Mouse (Mus musculus): Measurements from ENCODE around the gene Tmem161a. TPM values are rescaled to one million over a fixed set of nuclear protein-coding genes. Genes with fewer than 3 reads are reported as not detected.
"Not testable (repeated sequence)": the region's sequence is repeated elsewhere in the genome, so short reads cannot be mapped to it uniquely, and the experiment has no call there.

The Tmem161a gene
- polyA plus RNA-seq, 1 experiment from 2014 or later = 56.2 TPM

- DNase-seq (ENCODE audit: low spot score) = no peak
- 79% methylated on average over 5 of the region's 5 CpGs for WGBS
Observed at GRCm38 (mm10) chr8:70200098-70200681, 28.0 kb downstream of the Tmem161a start.

DNA sequence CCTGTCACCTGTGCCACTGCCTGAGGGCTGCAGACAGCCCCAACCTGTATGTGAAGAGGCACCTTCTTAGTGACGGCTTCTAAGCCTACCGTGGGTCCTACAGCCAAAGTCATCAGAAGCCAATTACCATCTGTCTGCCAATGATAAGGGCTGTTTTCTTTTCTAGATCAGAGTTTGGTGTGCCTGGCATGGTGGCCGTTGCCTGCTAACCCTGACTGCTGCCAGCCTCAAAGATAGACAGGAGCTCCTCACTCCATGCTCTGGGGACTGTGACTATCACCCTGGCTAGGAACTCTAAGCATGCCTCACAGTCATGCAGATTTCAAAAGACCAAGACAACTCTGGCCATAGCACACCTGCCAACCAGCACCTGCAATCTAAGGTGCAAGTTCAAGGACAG is 29.3 kb downstream of the Tmem161a start:
- Histone ChIP-seq H3K9me3 (no peaks in the 10 kb centered on the region), H3K4me3 (no peak overlapping the region), H3K27ac (no peak overlapping the region), H3K36me3 (no peaks in the 10 kb centered on the region), H3K4me1 (replicated peaks) (peaks cover 18% of the 10 kb centered on the region; the same call in 1 of the 2 replicates), H3K27me3 (ENCODE audit: insufficient read depth, poor library complexity, severe bottlenecking) (no peaks in the 10 kb centered on the region)
- DNase-seq (ENCODE audit: low spot score) = no peak
- WGBS = 81% methylated on average over 3 of the region's 3 CpGs

More at GRCm38 (mm10) chr8:70200098-70200681, 28.0 kb downstream of the Tmem161a start:
- Histone ChIP-seq H3K27me3 (ENCODE audit: insufficient read depth, poor library complexity, severe bottlenecking) (no peaks in the 10 kb centered on the region), H3K27ac (peak overlapping the region; percentile 60; the same call in 1 of the 2 replicates), H3K9me3 (no peaks in the 10 kb centered on the region), H3K4me1 (replicated peaks) (peaks cover 18% of the 10 kb centered on the region; the same call in 1 of the 2 replicates), H3K36me3 (no peaks in the 10 kb centered on the region), H3K4me3 (no peak overlapping the region)

DNA sequence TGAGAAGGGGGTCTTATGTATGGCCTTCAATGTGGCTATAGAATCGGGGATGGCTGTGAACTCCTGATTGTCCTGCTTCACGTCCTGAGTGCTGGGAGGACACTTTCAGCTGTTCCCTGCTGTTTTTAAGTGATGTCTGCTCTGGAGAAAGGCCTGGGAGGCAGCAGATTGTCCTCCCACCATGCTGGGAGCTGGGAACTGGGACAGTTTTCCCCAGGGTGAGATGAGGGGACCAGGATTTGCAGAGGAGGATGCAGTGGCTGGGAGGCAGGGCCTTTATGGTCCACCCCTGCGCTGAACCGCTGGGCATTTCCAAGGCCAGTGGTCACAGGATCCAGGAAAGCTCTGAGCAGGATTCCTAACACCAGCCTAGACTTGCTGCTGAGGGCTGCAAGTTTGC is 30.9 kb downstream of the Tmem161a start:
- H3K27me3 ChIP-seq (ENCODE audit: insufficient read depth, poor library complexity, severe bottlenecking) = no peaks in the 10 kb centered on the region
- DNase-seq (ENCODE audit: low spot score) = no peak
- no peak overlapping the region for H3K4me3 ChIP-seq
- no peak overlapping the region for H3K27ac ChIP-seq
- 74% methylated on average over 4 of the region's 4 CpGs for WGBS
- peaks cover 13% of the 10 kb centered on the region; the same call in 1 of the 2 replicates for H3K4me1 ChIP-seq (replicated peaks)
- H3K9me3 ChIP-seq = no peaks in the 10 kb centered on the region
- no peaks in the 10 kb centered on the region for H3K36me3 ChIP-seq

GRCm38 (mm10) chr8:70204757-70205156 is 32.6 kb downstream of the Tmem161a start:
- 0 out of 2 replicates have a peak, but pooled peaks cover 9% of the 10 kb centered on the region for H3K4me1 ChIP-seq (replicated peaks)
- H3K36me3 ChIP-seq = no peaks in the 10 kb centered on the region
- no peak overlapping the region for H3K4me3 ChIP-seq
- H3K9me3 ChIP-seq = no peaks in the 10 kb centered on the region
- 78% methylated on average over 1 of the region's 1 CpGs for WGBS
- H3K27ac ChIP-seq = no peak overlapping the region
- peaks cover 4% of the 10 kb centered on the region; the same call in 1 of the 2 replicates for H3K27me3 ChIP-seq (ENCODE audit: insufficient read depth, poor library complexity, severe bottlenecking)
- DNase-seq (ENCODE audit: low spot score) = no peak

DNA sequence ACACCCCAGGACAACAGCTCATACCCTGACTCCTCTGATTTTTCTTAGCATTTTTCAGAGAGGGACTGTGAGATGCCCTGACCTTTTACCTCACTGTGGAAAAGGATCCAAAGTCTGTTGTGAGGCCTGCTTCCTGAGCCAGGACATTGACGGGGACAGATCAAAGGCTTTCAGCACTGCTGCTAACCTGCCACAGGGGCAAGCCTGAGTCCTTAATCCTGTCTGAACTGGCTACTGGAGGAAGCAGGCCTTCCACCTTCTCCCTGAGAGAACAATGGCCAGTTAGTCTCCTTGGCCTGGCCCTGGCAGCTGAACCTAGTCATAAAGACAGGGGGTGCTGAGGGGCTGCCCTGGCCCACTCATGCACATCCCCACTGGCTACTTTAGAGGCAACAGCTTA is 36.0 kb downstream of the Tmem161a start:
- Histone ChIP-seq H3K27ac (no peak overlapping the region), H3K27me3 (ENCODE audit: insufficient read depth, poor library complexity, severe bottlenecking) (peaks cover 23% of the 10 kb centered on the region)
- WGBS = 53% methylated on average over 1 of the region's 1 CpGs

DNA sequence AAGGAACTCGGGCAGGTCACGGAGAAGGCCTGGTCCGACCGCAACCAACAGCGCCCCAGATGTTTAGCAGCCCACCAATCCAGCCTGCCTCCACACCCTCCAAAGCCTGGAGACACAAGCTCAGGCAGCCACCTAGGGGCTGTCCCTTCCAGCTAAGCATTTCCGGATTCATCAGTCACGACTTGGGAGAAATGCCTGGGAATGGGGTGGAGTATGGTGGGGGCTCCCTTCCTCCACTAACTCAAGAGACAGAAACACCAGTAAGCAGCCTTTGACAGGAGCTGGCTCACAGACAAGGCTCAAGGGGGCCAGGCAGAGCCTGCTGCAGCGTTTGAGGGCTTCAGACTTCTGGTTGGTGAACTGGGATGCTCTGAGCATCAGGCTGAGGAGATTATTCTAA is 38.4 kb downstream of the Tmem161a start:
- WGBS = 37% methylated on average over 8 of the region's 8 CpGs
- DNase-seq (ENCODE audit: low spot score) = no peak
- H3K27ac ChIP-seq = no peak overlapping the region
- peaks cover 17% of the 10 kb centered on the region for H3K4me1 ChIP-seq (replicated peaks)
- H3K9me3 ChIP-seq = no peaks in the 10 kb centered on the region
- peaks cover 23% of the 10 kb centered on the region for H3K27me3 ChIP-seq (ENCODE audit: insufficient read depth, poor library complexity, severe bottlenecking)
- no peaks in the 10 kb centered on the region for H3K36me3 ChIP-seq
- H3K4me3 ChIP-seq = peak overlapping the region; percentile 16; the same call in 1 of the 2 replicates

More for the DNA sequence above, 36.0 kb downstream of the Tmem161a start:
- Histone ChIP-seq H3K36me3 (no peaks in the 10 kb centered on the region), H3K4me3 (no peak overlapping the region), H3K4me1 (replicated peaks) (peaks cover 13% of the 10 kb centered on the region), H3K9me3 (no peaks in the 10 kb centered on the region)
- no peak for DNase-seq (ENCODE audit: low spot score)

- DNase-seq (ENCODE audit: low spot score) = no peak
- Histone ChIP-seq H3K27ac (no peak overlapping the region), H3K4me1 (replicated peaks) (peaks cover 17% of the 10 kb centered on the region), H3K36me3 (no peaks in the 10 kb centered on the region), H3K27me3 (ENCODE audit: insufficient read depth, poor library complexity, severe bottlenecking) (peaks cover 23% of the 10 kb centered on the region), H3K4me3 (peak overlapping the region; percentile 66), H3K9me3 (no peaks in the 10 kb centered on the region)
- 89% methylated on average over 1 of the region's 1 CpGs for WGBS
Observed at GRCm38 (mm10) chr8:70211275-70211674, 39.1 kb downstream of the Tmem161a start.

- WGBS = 4% methylated on average over 31 of the region's 31 CpGs
- Histone ChIP-seq H3K27ac (peak overlapping the region; percentile 82), H3K36me3 (no peaks in the 10 kb centered on the region), H3K9me3 (no peaks in the 10 kb centered on the region), H3K27me3 (ENCODE audit: insufficient read depth, poor library complexity, severe bottlenecking) (peaks cover 26% of the 10 kb centered on the region), H3K4me1 (replicated peaks) (peaks cover 17% of the 10 kb centered on the region), H3K4me3 (peak overlapping the region; percentile 66)
- DNase-seq (ENCODE audit: low spot score) = no peak
Observed at GRCm38 (mm10) chr8:70211726-70212111, 39.6 kb downstream of the Tmem161a start.

DNA sequence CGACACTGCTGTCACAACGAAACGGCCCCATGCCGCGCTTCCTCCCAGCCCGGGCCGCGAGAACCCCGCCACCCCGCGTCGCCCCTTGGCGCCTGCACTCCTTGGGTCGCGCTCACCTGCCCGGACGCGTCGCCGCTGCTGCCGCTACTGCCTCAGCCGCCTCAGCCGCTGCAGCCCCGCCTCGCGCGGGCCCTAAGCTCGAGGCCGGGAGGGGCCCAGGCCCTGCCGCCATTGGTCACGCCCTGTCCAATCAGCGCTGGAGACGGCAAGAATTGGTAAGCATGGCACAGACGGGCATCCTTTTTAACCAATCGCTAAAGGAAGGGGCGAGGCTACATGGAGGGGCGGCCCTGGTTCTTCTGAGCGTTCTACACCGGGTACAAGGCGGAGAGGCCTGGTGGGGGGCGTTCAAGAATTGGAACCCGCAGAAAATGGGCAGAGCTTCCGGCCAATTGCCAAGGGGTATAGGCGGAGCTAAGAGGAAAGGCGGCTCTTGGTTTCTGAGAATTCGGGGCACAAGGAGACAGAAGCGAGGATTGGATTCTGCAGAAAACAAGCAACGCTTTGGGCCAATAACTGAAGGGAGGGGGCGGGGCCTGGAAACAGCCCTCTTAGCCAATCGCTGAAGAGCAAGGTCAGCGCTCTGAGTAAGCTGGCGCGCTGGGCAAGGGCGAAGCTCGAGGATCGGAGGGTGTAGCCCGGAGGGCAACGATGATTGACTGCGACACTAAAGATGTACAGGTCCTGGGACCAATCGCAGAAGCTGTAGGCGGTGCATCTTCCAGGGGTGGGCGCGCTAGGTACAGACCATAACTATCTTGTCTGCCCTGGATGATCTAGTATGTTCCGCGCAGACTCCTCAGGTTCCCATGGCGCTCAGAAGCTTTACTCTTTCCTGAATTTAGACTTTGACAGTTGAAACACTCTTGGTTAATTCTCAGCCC is 40.2 kb downstream of the Tmem161a start, which contains the start of gene Slc25a42:
Gene Slc25a42 (minus strand): TSS at position 194 of the 944 bp plus-strand sequence.
- Histone ChIP-seq H3K36me3 (no peaks in the 10 kb centered on the region), H3K4me1 (replicated peaks) (peaks cover 17% of the 10 kb centered on the region), H3K27ac (peak within 1 kb of the TSS; percentile 82), H3K9me3 (no peaks in the 10 kb centered on the region), H3K27me3 (ENCODE audit: insufficient read depth, poor library complexity, severe bottlenecking) (peaks cover 27% of the 10 kb centered on the region), H3K4me3 (peak within 1 kb of the TSS; percentile 66)
- under 1% methylated on average over 66 of the region's 66 CpGs for WGBS
- DNase-seq (ENCODE audit: low spot score) = peak; percentile 98

GRCm38 (mm10) chr8:70214411-70214810 is 42.3 kb downstream of the Tmem161a start:
- 76% methylated on average over 3 of the region's 3 CpGs for WGBS

DNA sequence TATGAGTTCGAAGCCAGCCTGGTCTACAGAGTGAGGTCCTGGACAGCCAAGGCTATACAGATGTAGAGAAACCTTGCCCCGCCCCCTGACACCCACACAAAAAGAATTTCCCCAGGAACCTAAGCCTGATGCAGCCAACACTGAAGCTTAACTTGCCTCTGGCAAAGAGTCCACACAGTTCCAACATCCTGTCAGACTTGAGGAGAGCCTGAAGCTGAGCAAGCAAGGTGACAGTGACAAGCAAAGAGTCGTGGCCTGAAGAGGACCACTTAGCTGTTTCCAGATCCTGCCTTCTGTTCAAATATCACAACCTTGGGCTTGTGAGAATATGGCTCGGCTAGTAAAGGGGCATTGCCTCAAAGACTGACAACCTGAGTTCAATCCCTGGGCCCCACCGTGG is 42.9 kb downstream of the Tmem161a start:
- WGBS = 76% methylated on average over 5 of the region's 5 CpGs
- DNase-seq (ENCODE audit: low spot score) = no peak
- no peak overlapping the region for H3K27ac ChIP-seq
- no peaks in the 10 kb centered on the region for H3K9me3 ChIP-seq
- peaks cover 17% of the 10 kb centered on the region for H3K4me1 ChIP-seq (replicated peaks)
- H3K36me3 ChIP-seq = no peaks in the 10 kb centered on the region
- no peak overlapping the region for H3K4me3 ChIP-seq
- H3K27me3 ChIP-seq (ENCODE audit: insufficient read depth, poor library complexity, severe bottlenecking) = peaks cover 24% of the 10 kb centered on the region

More at GRCm38 (mm10) chr8:70214411-70214810, 42.3 kb downstream of the Tmem161a start:
- Histone ChIP-seq H3K27ac (no peak overlapping the region), H3K36me3 (no peaks in the 10 kb centered on the region), H3K4me1 (replicated peaks) (peaks cover 17% of the 10 kb centered on the region), H3K9me3 (no peaks in the 10 kb centered on the region), H3K27me3 (ENCODE audit: insufficient read depth, poor library complexity, severe bottlenecking) (peaks cover 31% of the 10 kb centered on the region), H3K4me3 (no peak overlapping the region)
- no peak for DNase-seq (ENCODE audit: low spot score)

DNA sequence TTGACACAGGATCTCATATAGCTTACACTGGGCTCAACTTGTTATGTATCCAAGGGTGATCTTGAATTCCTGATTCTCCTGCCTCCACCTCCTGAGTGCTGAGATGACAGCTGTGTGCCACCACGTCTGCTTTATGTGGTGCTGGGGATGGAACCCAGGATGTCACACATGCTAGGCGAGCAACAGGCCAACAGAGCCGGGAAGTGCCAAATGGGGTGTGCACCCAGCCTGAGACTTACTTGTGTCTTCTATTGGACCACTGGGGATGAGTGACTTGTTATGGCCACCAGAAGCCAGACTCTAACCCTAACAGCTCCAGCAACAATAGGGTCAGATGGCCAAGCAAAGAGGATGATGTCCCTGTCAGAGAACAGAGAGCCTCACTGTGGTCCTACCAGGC is 44.0 kb downstream of the Tmem161a start:
- 76% methylated on average over 3 of the region's 3 CpGs for WGBS
- DNase-seq (ENCODE audit: low spot score); H3K9me3 ChIP-seq: not testable (repeated sequence)

GRCm38 (mm10) chr8:70216566-70216965 is 44.4 kb downstream of the Tmem161a start:
- no peak for DNase-seq (ENCODE audit: low spot score)
- no peak overlapping the region for H3K27ac ChIP-seq
- 74% methylated on average over 1 of the region's 1 CpGs for whole genome bisulfite sequencing
- no peaks in the 10 kb centered on the region for H3K9me3 ChIP-seq
- 0 out of 2 replicates have a peak, but pooled peaks cover 9% of the 10 kb centered on the region for H3K27me3 ChIP-seq (ENCODE audit: insufficient read depth, poor library complexity, severe bottlenecking)
- H3K4me3 ChIP-seq = no peak overlapping the region
- peaks cover 10% of the 10 kb centered on the region for H3K4me1 ChIP-seq (replicated peaks)
- peaks cover 5% of the 10 kb centered on the region for H3K36me3 ChIP-seq

More for the DNA sequence above, 44.0 kb downstream of the Tmem161a start:
- H3K27me3 ChIP-seq (ENCODE audit: insufficient read depth, poor library complexity, severe bottlenecking) = peaks cover 13% of the 10 kb centered on the region
- peaks cover 12% of the 10 kb centered on the region for H3K4me1 ChIP-seq (replicated peaks)
- H3K4me3 ChIP-seq, H3K27ac ChIP-seq, H3K36me3 ChIP-seq: not testable (repeated sequence)
